Mouse (Mus musculus) skeletal muscle tissue, adult 2 months (tissue): Measurements from ENCODE around the gene Gm13128.
"Not testable (repeated sequence)": the region's sequence is repeated elsewhere in the genome, so short reads cannot be mapped to it uniquely, and the experiment has no call there.

Experiments
- DNase-seq: peaks from one replicate; pipeline ENCODE4 v3.0.0-alpha.2; 2012; ENCODE audit warnings: low read depth, low spot score

Gm13128 gene

GRCm38 (mm10) chr4:144329949-144330348, at the start of gene Gm13128:
Gene Gm13128, plus strand, starts transcription at chr4:144330249.
- DNase-seq: not testable (repeated sequence)

- DNase-seq: not testable (repeated sequence)
These were observed 49.7 kb upstream of the Gm13128 start, which contains the start of gene Pramel5 for GRCm38 (mm10) chr4:144280388-144280787. Gene Pramel5, minus strand, starts transcription at chr4:144280488.

- not testable (repeated sequence) for DNase-seq
These were observed 30.6 kb upstream of the Gm13128 start for GRCm38 (mm10) chr4:144299414-144299813.

GRCm38 (mm10) chr4:144312666-144313460, 17.2 kb upstream of the Gm13128 start:
- DNase-seq: not testable (repeated sequence)

GRCm38 (mm10) chr4:144335856-144336255, 5.8 kb downstream of the Gm13128 start:
- DNase-seq: not testable (repeated sequence)

GRCm38 (mm10) chr4:144357642-144358041, 27.6 kb downstream of the Gm13128 start, which contains the start of gene Gm13119:
Gene Gm13119, plus strand, starts transcription at chr4:144357942.
- not testable (repeated sequence) for DNase-seq

GRCm38 (mm10) chr4:144377911-144378310, 47.9 kb downstream of the Gm13128 start, which contains the start of gene Pramef20:
Gene Pramef20, minus strand, starts transcription at chr4:144377933.
- DNase-seq: no peak
